Mouse (Mus musculus) kidney, postnatal 25 days (tissue): ENCODE results near the gene Ptprc.

Source experiments
- DNase-seq, 2 experiments: peaks; one replicate each; pipeline ENCODE4 v3.0.0; 2021; ENCODE audit warnings: mixed read lengths in 2 of 2

Gene Ptprc

DNA sequence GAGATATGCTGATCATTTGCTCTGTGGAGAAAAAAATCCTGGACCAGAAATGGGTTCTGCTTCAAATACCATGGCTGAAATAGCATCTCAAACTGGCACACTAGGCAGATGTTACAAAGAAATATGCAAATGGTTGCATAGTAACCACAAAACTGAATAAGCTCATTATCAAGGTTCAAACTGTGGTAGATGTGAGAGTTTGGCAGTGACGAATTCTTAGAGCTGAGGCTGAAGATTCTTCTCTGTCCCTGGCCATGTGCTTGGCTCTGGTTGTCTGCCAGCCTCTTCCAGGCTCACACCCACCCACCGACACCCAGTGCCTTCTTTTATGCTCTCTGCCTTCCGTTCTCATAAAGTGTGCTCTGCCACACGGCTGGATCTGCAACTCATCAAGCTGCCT lies 26.7 kb downstream of the Ptprc start:
- no peak for DNase-seq

GRCm38 (mm10) chr1:138145571-138145970 lies 29.9 kb downstream of the Ptprc start:
- no peak for DNase-seq

GRCm38 (mm10) chr1:138145148-138145547 lies 30.4 kb downstream of the Ptprc start:
- no peak for DNase-seq

- no peak for DNase-seq
Measured at GRCm38 (mm10) chr1:138144365-138144764, 31.1 kb downstream of the Ptprc start.

DNA sequence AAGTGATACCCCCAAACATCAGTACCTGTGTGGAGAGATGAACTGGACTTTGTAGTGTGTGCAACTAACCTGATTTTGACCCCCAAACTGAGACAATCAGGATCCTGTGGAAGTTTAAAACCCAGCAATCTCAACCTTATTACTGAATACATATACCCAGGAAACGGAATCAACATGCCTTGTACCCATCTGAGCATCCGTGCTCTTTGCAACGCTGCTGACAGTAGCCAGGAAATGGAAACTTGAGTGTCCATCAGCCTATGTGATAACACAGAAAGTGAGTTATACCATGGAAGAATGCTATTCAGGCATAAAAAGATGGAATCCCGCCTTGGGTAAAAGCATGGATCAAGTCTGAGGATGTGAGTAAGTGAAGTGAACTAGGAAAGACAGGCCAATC lies 34.7 kb downstream of the Ptprc start:
- DNase-seq, result no peak

- DNase-seq, result no peak
Measured at GRCm38 (mm10) chr1:138137696-138138095, 37.8 kb downstream of the Ptprc start.

GRCm38 (mm10) chr1:138137024-138137577 lies 38.4 kb downstream of the Ptprc start:
- no peak for DNase-seq

GRCm38 (mm10) chr1:138136373-138136779 lies 39.1 kb downstream of the Ptprc start:
- peak; percentile 2 to 34 for DNase-seq

DNA sequence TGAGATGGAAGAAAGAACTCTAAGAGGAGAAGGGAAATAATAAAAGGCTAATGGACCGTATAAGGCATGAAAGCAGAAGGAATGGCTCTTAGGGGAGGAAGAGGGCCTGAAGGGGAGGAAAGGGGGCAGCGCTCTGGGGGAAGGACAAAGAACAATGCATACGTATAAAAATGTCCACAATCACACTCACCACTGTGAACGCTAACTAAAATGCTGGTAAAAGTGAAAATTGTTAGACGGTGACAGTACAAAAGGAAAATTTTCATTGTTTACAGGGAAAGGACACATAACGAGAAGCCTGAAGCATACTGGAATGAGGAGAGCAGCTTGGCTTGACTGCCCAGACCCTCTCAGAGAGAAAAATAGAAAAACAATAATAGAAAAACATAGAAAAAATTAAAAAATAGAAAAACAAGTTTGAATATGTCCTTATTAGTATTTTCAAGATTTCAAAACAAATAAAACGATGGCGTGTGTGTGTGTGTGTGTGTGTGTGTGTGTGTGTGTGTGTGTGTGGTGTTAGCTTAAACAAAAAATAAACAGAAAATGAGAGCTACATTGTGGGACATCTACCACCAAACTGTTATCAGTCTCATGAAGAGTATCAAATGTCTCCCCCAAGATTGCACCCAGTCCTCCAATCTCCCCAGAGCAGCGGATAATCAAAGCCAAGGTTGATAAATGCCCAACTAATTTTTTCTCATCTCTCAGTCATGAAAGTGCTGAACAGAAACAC lies 39.7 kb downstream of the Ptprc start:
- no peak for DNase-seq

- DNase-seq, result no peak
Measured at GRCm38 (mm10) chr1:138135117-138135516, 40.4 kb downstream of the Ptprc start.

- DNase-seq, result no peak
Measured at GRCm38 (mm10) chr1:138134324-138134723, 41.2 kb downstream of the Ptprc start.

- no peak for DNase-seq
Measured at GRCm38 (mm10) chr1:138131739-138132138, 43.8 kb downstream of the Ptprc start.

DNA sequence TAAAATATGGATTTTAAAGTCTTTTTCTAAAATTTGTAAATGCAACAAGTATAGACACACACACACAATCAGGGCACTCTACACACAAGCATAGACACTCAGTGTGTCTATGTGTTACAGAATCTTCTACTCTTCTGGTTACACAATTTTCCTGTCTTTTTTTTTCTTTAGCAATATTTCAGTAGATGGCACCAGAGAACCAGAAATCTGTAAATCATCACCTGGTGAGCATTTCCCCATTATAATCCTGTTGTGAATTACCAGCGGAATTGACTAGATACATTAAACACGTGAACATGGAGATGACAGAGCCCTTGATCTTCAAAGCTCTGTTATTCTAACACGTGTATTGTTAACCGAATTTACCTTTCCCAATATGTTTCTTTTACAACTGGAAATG lies 45.4 kb downstream of the Ptprc start:
- DNase-seq, result no peak

- no peak for DNase-seq
Measured at GRCm38 (mm10) chr1:138126843-138127242, 48.7 kb downstream of the Ptprc start.

DNA sequence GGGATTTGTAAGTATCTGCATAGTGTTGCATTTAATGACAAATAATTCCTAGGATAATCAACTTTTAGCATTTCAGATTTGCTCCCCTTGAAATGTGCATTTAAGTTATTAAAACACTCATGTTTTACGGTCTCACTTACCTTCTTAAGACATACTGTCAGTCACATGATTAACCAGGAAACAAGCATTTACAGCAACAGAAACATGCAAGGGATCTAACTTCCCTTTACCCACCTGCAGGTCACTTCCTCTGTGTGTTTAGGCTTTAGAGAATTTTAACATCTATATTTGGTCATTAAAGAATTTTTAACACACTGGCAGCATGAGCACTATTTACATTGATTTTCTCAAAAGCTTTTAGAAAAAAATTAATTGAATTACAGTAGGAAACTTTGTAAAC lies 50.2 kb downstream of the Ptprc start:
- DNase-seq, result no peak

DNA sequence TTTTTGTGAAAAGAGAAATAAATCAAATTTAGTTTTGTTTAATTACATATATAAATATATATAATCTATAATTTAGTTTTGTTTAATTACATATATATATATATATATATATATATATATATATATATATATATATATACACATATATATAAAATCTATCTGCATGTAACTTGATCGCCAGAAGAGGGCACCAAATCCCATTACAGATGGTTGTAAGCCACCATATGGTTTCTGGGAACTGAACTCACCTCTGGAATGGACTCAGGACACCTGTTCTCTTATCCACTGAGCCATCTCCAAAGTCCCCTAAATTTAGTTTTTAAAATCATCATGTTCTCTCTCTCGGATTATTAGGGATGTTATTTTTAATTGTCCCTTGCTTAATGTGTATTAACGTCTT lies 51.6 kb downstream of the Ptprc start:
- DNase-seq, result peak in 1 of 2 experiments; percentile 25

- peak in 1 of 2 experiments; percentile 35 for DNase-seq
Measured at GRCm38 (mm10) chr1:138119895-138120294, 55.6 kb downstream of the Ptprc start.

DNA sequence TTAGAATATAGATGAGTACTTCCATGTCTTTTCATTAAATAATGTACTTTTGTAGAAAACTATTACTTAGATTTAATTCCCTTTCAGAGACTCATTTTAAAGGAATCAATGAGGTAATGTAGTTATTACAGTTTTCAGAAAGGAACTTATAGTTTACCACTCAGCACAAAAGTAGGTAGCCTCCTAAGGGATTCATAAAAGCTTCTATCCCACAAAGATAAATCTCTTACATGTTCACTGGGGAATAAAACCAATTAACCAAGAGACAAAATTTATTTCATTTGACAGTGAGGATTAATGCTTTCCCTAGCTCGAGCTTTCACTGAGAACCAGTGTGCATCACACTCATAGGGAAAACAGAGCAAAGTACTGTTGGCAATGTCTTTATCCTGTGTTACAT lies 82.3 kb downstream of the Ptprc start:
- no peak for DNase-seq

DNA sequence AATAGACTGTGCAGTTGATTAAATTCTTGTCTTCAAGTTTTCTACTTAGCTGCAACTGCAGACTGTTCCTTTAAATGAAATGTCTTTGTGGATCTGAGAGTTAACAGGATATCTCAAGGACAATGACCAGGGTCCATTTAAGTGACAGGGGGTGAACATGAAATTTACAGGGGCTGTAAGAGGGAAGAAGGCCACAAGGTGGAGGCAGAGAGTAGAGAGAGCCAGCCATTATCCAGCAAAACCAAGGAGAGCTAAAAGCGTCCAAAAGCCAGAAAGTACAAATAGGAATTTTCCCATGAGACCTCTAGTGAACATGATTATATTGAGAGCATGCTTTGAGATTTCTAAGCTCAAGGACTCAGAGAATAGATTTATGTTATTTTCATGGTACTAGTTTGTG lies 89.7 kb downstream of the Ptprc start:
- DNase-seq, result peak in 1 of 2 experiments; percentile 48

DNA sequence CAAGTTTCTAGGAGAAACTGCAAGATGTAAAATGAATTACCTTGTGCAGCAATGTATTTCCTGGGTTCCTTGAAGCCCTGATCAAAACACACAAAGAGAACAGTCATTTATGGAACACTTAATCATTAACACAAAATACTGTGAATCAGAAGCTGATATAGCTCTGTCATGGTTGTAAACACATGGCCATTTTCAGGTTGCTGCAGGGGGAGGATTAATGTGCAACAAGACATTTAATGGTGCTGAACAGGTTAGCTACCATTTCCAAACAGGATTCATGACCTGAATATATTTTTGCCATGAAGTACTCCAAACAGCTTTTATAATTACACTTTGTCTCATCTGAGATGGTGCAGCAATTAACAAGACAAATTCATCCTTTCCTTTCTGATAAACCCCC lies 91.8 kb downstream of the Ptprc start:
- no peak for DNase-seq

- DNase-seq, result no peak
Measured at GRCm38 (mm10) chr1:138080308-138080707, 95.2 kb downstream of the Ptprc start.

GRCm38 (mm10) chr1:138044196-138044945 lies 131.1 kb downstream of the Ptprc start:
- DNase-seq, result peak; percentile 72 to 91

DNA sequence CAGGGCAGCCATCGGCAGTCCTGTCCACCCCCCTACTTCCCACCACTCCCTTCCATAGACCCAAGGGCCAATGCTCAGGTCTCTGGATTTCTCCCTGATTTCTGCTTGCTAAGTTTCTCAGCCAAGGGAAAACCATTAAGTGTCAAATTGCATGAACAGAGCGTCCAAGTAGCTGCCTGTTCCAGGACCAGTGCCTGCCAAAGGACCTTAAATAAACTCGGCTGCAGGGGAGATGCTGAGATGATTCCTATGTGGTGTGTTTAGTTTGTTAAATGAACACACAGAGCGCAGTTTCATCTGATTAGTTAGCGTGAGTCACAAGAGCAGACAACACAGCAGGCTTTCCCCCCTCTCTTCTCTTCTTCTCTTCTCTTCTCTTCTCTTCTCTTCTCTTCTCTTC lies 135.0 kb downstream of the Ptprc start:
- no peak for DNase-seq

- DNase-seq, result no peak
Measured at GRCm38 (mm10) chr1:138039201-138039600, 136.3 kb downstream of the Ptprc start.
